Mouse (Mus musculus) gastrocnemius, postnatal 25 days (tissue): ENCODE results near the gene Tm9sf4. TPM values are rescaled to one million over a fixed set of nuclear protein-coding genes. Genes with fewer than 3 reads are reported as not detected.

ENCODE experiments used
- total RNA-seq, 2 experiments: library from RNA; stranded (reverse); gene quantifications; 1 replicate in 1 of 2; 2 replicates in 1 of 2; pipeline ENCODE4 v1.2.3; 2021

Gene Tm9sf4
- total RNA-seq, 2 experiments from 2014 or later = 33.7 to 34.9 TPM

Other genes starting within 250 kb of the Tm9sf4 start
- 100 to 1,000 TPM; 290 to 471 TPM for gene Mylk2, start 250.0 kb upstream of the Tm9sf4 start, total RNA-seq
- 1 to 10 TPM; 1.8 to 2.4 TPM for gene Foxs1, start 228.1 kb upstream of the Tm9sf4 start, total RNA-seq
- 1 to 10 TPM; 1.1 to 1.5 TPM for gene Dusp15, start 209.6 kb upstream of the Tm9sf4 start, total RNA-seq
- not detected for gene Ttll9, start 198.8 kb upstream of the Tm9sf4 start, total RNA-seq
- gene Pdrg1, start 145.9 kb upstream of the Tm9sf4 start, total RNA-seq = 10 to 100 TPM; 71.0 to 76.9 TPM
- gene Xkr7, start 129.5 kb upstream of the Tm9sf4 start, total RNA-seq = under 1 TPM; 0.15 to 0.19 TPM
- gene Ccm2l, start 95.3 kb upstream of the Tm9sf4 start, total RNA-seq = 1 to 10 TPM; 5.0 to 5.1 TPM
- gene Hck, start 52.8 kb upstream of the Tm9sf4 start, total RNA-seq = under 1 TPM; 0.21 to 0.26 TPM
- under 1 TPM; 0.78 to 0.82 TPM for gene Tspyl3, start 64.1 kb downstream of the Tm9sf4 start, total RNA-seq
- gene Plagl2, start 80.1 kb downstream of the Tm9sf4 start, total RNA-seq = 1 to 10 TPM; 3.2 to 4.0 TPM
- 10 to 100 TPM; 11.4 to 12.2 TPM for gene Pofut1, start 80.2 kb downstream of the Tm9sf4 start, total RNA-seq
- 1 to 10 TPM; 3.4 to 4.0 TPM for gene Kif3b, start 130.1 kb downstream of the Tm9sf4 start, total RNA-seq
- gene Asxl1, start 184.5 kb downstream of the Tm9sf4 start, total RNA-seq = 1 to 10 TPM; 7.3 to 8.5 TPM